Mouse (Mus musculus) liver, embryonic 14 days (tissue): ENCODE data around the gene Rasl11a. TPM values are rescaled to one million over a fixed set of nuclear protein-coding genes. Genes with fewer than 3 reads are reported as not detected.

Experiments
- polyA plus RNA-seq: library from polyadenylated mRNA; depleted of rRNA; stranded (reverse); fragments of >200 nt; gene quantifications from 2 replicates; pipeline ENCODE4 v1.2.3, GENCODE M21; 2012; rRNA removed

Rasl11a gene
- 0.62 and 0.99 TPM in 2 replicates for polyA plus RNA-seq

GRCm38 (mm10) chr5:146844945-146845365 lies at the start of gene Rasl11a:
Gene Rasl11a (plus strand): TSS chr5:146845071.

GRCm38 (mm10) chr5:146832769-146833448 lies 12.0 kb upstream of the Rasl11a start, which contains the start of gene Rpl21:
Gene Rpl21 (plus strand): TSS chr5:146832890.

Other genes with a start within 250 kb of the Rasl11a start
- gene Usp12, start 50.1 kb upstream of the Rasl11a start, polyA plus RNA-seq = 7.3 and 8.7 TPM in 2 replicates
- 269 and 303 TPM in 2 replicates for gene Rpl21, start 12.2 kb upstream of the Rasl11a start, polyA plus RNA-seq
- 31.0 and 32.8 TPM in 2 replicates for gene Gtf3a, start 103.6 kb downstream of the Rasl11a start, polyA plus RNA-seq
- 7.1 and 7.8 TPM in 2 replicates for gene Mtif3, start 118.7 kb downstream of the Rasl11a start, polyA plus RNA-seq
- gene Lnx2, start 231.5 kb downstream of the Rasl11a start, polyA plus RNA-seq = 3.6 and 4.3 TPM in 2 replicates
- gene Polr1d, start 232.0 kb downstream of the Rasl11a start, polyA plus RNA-seq = 62.9 and 70.0 TPM in 2 replicates